Mouse (Mus musculus) spleen, adult 10 weeks (tissue): Measurements from ENCODE around the gene Gm26897. TPM values are rescaled to one million over a fixed set of nuclear protein-coding genes. Genes with fewer than 3 reads are reported as not detected.

ENCODE experiments used
- polyA plus RNA-seq: library from polyadenylated mRNA; stranded (reverse); fragments of 350-450 nt; fragmentation: Illumina TruSeq; extraction: RNeasy Lipid Tissue Mini Kit (QIAGEN cat#74804); gene quantifications from one replicate; pipeline ENCODE4 v1.2.3, GENCODE M21; 2015; ENCODE audit warnings: low replicate concordance; ENCODE audit not compliant: insufficient read depth

Gm26897 gene
- not detected for polyA plus RNA-seq

DNA sequence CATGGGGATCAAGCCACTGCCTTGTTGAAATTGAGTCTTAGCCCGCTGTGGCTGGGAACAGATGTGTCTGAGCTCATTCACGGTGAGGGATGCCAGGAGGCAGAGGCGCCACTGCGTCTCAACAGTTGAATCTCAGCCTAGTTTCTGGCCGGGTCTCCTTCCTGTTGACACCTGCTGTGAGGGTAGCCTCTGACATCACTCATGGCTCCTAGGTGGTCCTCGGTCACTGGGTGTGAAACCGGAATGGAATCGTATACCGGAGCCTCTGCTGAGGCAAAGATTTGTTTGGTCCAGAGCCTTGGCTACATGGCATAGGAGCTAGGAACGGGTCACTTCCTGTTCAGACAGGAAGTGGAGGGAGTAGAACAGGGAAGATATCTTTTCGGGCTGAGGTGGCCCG, at the start of gene Gm26897:
Gene Gm26897, plus strand, starts transcription at position 74 of the 400 bp plus-strand sequence.

